8 mouse cellular contexts compared by ENCODE assay signal in genomic region chr9:58201861-58202549, GRCm38 (mm10). TPM values are rescaled to one million over a fixed set of nuclear protein-coding genes. Genes with fewer than 3 reads are reported as not detected.
DNase-seq lines count a peak whose midpoint lies in the region; ATAC-seq and TF ChIP-seq lines count a peak whose summit lies in the region.

No protein-coding gene starts in this region.

- H3K36me3 ChIP-seq in stomach, embryonic 14.5 days (ENCODE audit: control insufficient read depth, insufficient read depth, low read length): no peaks in the 10 kb centered on the region
- H3K36me3 ChIP-seq in stomach, postnatal 0 days (ENCODE audit: control insufficient read depth, insufficient read depth, low read length): no peaks in the 10 kb centered on the region
- no peaks in the 10 kb centered on the region for H3K36me3 ChIP-seq in limb, embryonic 14.5 days (ENCODE audit: control insufficient read depth, insufficient read depth, low read length)
- H3K36me3 ChIP-seq in stomach, embryonic 15.5 days: no peaks in the 10 kb centered on the region

- no peaks in the 10 kb centered on the region for H3K9me3 ChIP-seq in stomach, embryonic 14.5 days (ENCODE audit: control insufficient read depth, low read depth, low read length)
- H3K9me3 ChIP-seq in stomach, postnatal 0 days (ENCODE audit: control insufficient read depth, low read length): no peaks in the 10 kb centered on the region
- no peaks in the 10 kb centered on the region for H3K9me3 ChIP-seq in limb, embryonic 14.5 days (ENCODE audit: control insufficient read depth, low read length)
- no peaks in the 10 kb centered on the region for H3K9me3 ChIP-seq in stomach, embryonic 15.5 days

- H3K4me1 ChIP-seq in stomach, embryonic 14.5 days (ENCODE audit: control insufficient read depth, insufficient read depth, low read length): peaks cover 25% of the 10 kb centered on the region
- H3K4me1 ChIP-seq in stomach, postnatal 0 days (replicated peaks; ENCODE audit: control insufficient read depth, insufficient read depth): no peaks in the 10 kb centered on the region
- peaks cover 43% of the 10 kb centered on the region for H3K4me1 ChIP-seq in limb, embryonic 14.5 days (ENCODE audit: control insufficient read depth, insufficient read depth, low read length)
- H3K4me1 ChIP-seq in stomach, embryonic 15.5 days: peaks cover 54% of the 10 kb centered on the region

- TF ChIP-seq POLR2A in limb, embryonic 14.5 days (IDR thresholded peaks at IDR 0.05; ENCODE audit: borderline replicate concordance, extremely low read depth, insufficient read depth, insufficient read length): no peak

- peaks cover 61% of the 10 kb centered on the region for H3K27me3 ChIP-seq in stomach, embryonic 14.5 days (ENCODE audit: control insufficient read depth, insufficient read depth, low read length)
- H3K27me3 ChIP-seq in stomach, postnatal 0 days (ENCODE audit: control insufficient read depth, insufficient read depth, low read length): peaks cover 44% of the 10 kb centered on the region
- peaks cover 70% of the 10 kb centered on the region for H3K27me3 ChIP-seq in limb, embryonic 14.5 days (ENCODE audit: control insufficient read depth, insufficient read depth, low read length)
- peaks cover 71% of the 10 kb centered on the region for H3K27me3 ChIP-seq in stomach, embryonic 15.5 days (replicated peaks)

- H3K27ac ChIP-seq in stomach, embryonic 14.5 days (ENCODE audit: low read length): no peak overlapping the region
- H3K27ac ChIP-seq in stomach, postnatal 0 days (replicated peaks): no peak overlapping the region
- H3K27ac ChIP-seq in limb, embryonic 14.5 days (replicated peaks; ENCODE audit: low read depth, low read length): no peak overlapping the region
- H3K27ac ChIP-seq in stomach, embryonic 15.5 days: no peak overlapping the region

- 1% methylated on average over 37 of the region's 37 CpGs for WGBS in stomach, embryonic 14.5 days
- WGBS in stomach, postnatal 0 days: 3% methylated on average over 37 of the region's 37 CpGs
- WGBS in limb, embryonic 14.5 days: 1% methylated on average over 37 of the region's 37 CpGs
- WGBS in stomach, embryonic 15.5 days: under 1% methylated on average over 37 of the region's 37 CpGs

- peak overlapping the region; percentile 7; the same call in 1 of the 2 replicates for H3K4me3 ChIP-seq in stomach, embryonic 14.5 days (ENCODE audit: low read depth, low read length)
- no peak overlapping the region for H3K4me3 ChIP-seq in stomach, postnatal 0 days (ENCODE audit: low read depth, low read length)
- H3K4me3 ChIP-seq in limb, embryonic 14.5 days (replicated peaks; ENCODE audit: low read length): peak overlapping the region; percentile 23
- peak overlapping the region; percentile 8; the same call in 1 of the 2 replicates for H3K4me3 ChIP-seq in stomach, embryonic 15.5 days (replicated peaks)

- DNase-seq in cerebellum, postnatal 10 days: peak; percentile 56 to 62
- no peak for DNase-seq in cerebellum, adult 11-12 months
- DNase-seq in stomach, postnatal 0 days (ENCODE audit: low spot score): no peak
- no peak for DNase-seq in limb, embryonic 14.5 days (ENCODE audit: low spot score)
- no peak for DNase-seq in cerebellum, adult 18-20 months
- DNase-seq in ovary, adult 18-20 months (ENCODE audit: low spot score): no peak

- H3K9ac ChIP-seq in stomach, embryonic 14.5 days (replicated peaks; ENCODE audit: low read depth, low read length): no peak overlapping the region
- no peak overlapping the region for H3K9ac ChIP-seq in stomach, postnatal 0 days (ENCODE audit: low read length)
- H3K9ac ChIP-seq in limb, embryonic 14.5 days (ENCODE audit: low read depth, low read length, severe bottlenecking): no peak overlapping the region
- H3K9ac ChIP-seq in stomach, embryonic 15.5 days: no peak overlapping the region

- TF ChIP-seq EP300 in stomach, postnatal 0 days (optimal IDR thresholded peaks at IDR 0.05): no peak

- ATAC-seq in stomach, embryonic 14.5 days (ENCODE audit: insufficient number of reproducible peaks, insufficient read depth, low FRiP score, low read depth): no peak
- ATAC-seq in stomach, postnatal 0 days (ENCODE audit: low FRiP score, low TSS enrichment): no peak
- no peak for ATAC-seq in limb, embryonic 14.5 days (ENCODE audit: low FRiP score, low read depth)
- ATAC-seq in stomach, embryonic 15.5 days (ENCODE audit: insufficient read depth, low FRiP score, low read depth): no peak

- TF ChIP-seq CTCF in stomach, postnatal 0 days (IDR thresholded peaks at IDR 0.05; ENCODE audit: low read depth): no peak

- peak overlapping the region; percentile 23; the same call in 1 of the 2 replicates for H3K4me2 ChIP-seq in stomach, embryonic 14.5 days (replicated peaks; ENCODE audit: low read depth, low read length)
- no peak overlapping the region for H3K4me2 ChIP-seq in stomach, postnatal 0 days (replicated peaks; ENCODE audit: low read depth)
- H3K4me2 ChIP-seq in limb, embryonic 14.5 days (replicated peaks; ENCODE audit: low read depth, low read length, severe bottlenecking): peak overlapping the region; percentile 42
- H3K4me2 ChIP-seq in stomach, embryonic 15.5 days: peak overlapping the region; percentile 34

RNA-seq across cellular contexts. Expression of gene Islr, which starts 2.1 kb away (rescaled TPM):
- polyA plus RNA-seq in stomach, embryonic 14.5 days (2014; fragmentation: Nextera tagmentation; extraction: Ambion mirVana): 83.3 and 87.9 TPM in 2 replicates
- polyA plus RNA-seq in stomach, postnatal 0 days (2015; fragmentation: Nextera tagmentation; extraction: Ambion mirVana): 46.5 and 58.7 TPM in 2 replicates
- 493 and 711 TPM in 2 replicates for polyA plus RNA-seq in limb, embryonic 14.5 days (2012; rRNA removed)
- 143 and 153 TPM in 2 replicates for polyA plus RNA-seq in limb, embryonic 14.5 days (2014; fragmentation: Nextera tagmentation; extraction: Ambion mirVana)
- 105 and 114 TPM in 2 replicates for polyA plus RNA-seq in stomach, embryonic 15.5 days (2015; fragmentation: Nextera tagmentation; extraction: Ambion mirVana)

RNA-seq across cellular contexts. Expression of gene Islr2, which starts 2.1 kb away (rescaled TPM):
- 1.7 and 2.6 TPM in 2 replicates for polyA plus RNA-seq in stomach, embryonic 14.5 days (2014; fragmentation: Nextera tagmentation; extraction: Ambion mirVana)
- 0.45 and 0.69 TPM in 2 replicates for polyA plus RNA-seq in stomach, postnatal 0 days (2015; fragmentation: Nextera tagmentation; extraction: Ambion mirVana)
- 12.2 and 24.8 TPM in 2 replicates for polyA plus RNA-seq in limb, embryonic 14.5 days (2012; rRNA removed)
- 1.7 and 2.7 TPM in 2 replicates for polyA plus RNA-seq in limb, embryonic 14.5 days (2014; fragmentation: Nextera tagmentation; extraction: Ambion mirVana)
- 1.5 and 1.7 TPM in 2 replicates for polyA plus RNA-seq in stomach, embryonic 15.5 days (2015; fragmentation: Nextera tagmentation; extraction: Ambion mirVana)

RNA-seq across cellular contexts. Expression of gene Pml, which starts 47.6 kb away (rescaled TPM):
- polyA plus RNA-seq in stomach, embryonic 14.5 days (2014; fragmentation: Nextera tagmentation; extraction: Ambion mirVana): 15.0 and 17.2 TPM in 2 replicates
- 5.2 and 6.7 TPM in 2 replicates for polyA plus RNA-seq in stomach, postnatal 0 days (2015; fragmentation: Nextera tagmentation; extraction: Ambion mirVana)
- 22.4 and 24.8 TPM in 2 replicates for polyA plus RNA-seq in limb, embryonic 14.5 days (2012; rRNA removed)
- polyA plus RNA-seq in limb, embryonic 14.5 days (2014; fragmentation: Nextera tagmentation; extraction: Ambion mirVana): 15.4 and 18.4 TPM in 2 replicates
- polyA plus RNA-seq in stomach, embryonic 15.5 days (2015; fragmentation: Nextera tagmentation; extraction: Ambion mirVana): 15.5 and 19.6 TPM in 2 replicates

RNA-seq across cellular contexts. Expression of gene Stoml1, which starts 51.0 kb away (rescaled TPM):
- polyA plus RNA-seq in stomach, embryonic 14.5 days (2014; fragmentation: Nextera tagmentation; extraction: Ambion mirVana): 27.0 and 30.3 TPM in 2 replicates
- 19.9 and 20.4 TPM in 2 replicates for polyA plus RNA-seq in stomach, postnatal 0 days (2015; fragmentation: Nextera tagmentation; extraction: Ambion mirVana)
- 47.2 and 57.5 TPM in 2 replicates for polyA plus RNA-seq in limb, embryonic 14.5 days (2012; rRNA removed)
- 28.7 and 30.4 TPM in 2 replicates for polyA plus RNA-seq in limb, embryonic 14.5 days (2014; fragmentation: Nextera tagmentation; extraction: Ambion mirVana)
- polyA plus RNA-seq in stomach, embryonic 15.5 days (2015; fragmentation: Nextera tagmentation; extraction: Ambion mirVana): 24.1 and 30.0 TPM in 2 replicates

Comparison
In these comparisons a context has a peak if more than half of its experiments do, and no peak if none do; other contexts are left out.
1. DNase-seq: peak in cerebellum, postnatal 10 days (2 of 2); none in cerebellum, adult 11-12 months (single experiment), stomach, postnatal 0 days (single experiment), limb, embryonic 14.5 days (single experiment), cerebellum, adult 18-20 months (0 of 2) and ovary, adult 18-20 months (single experiment).